Mouse (Mus musculus) left cerebral cortex, postnatal 36 days (tissue): ENCODE results near the gene Fam189b. TPM values are rescaled to one million over a fixed set of nuclear protein-coding genes. Genes with fewer than 3 reads are reported as not detected.

Experiments used
- DNase-seq, 2 experiments: peaks; one replicate each; pipeline ENCODE4 v3.0.0; 2021 to 2022; ENCODE audit warnings: low spot score in 2 of 2, mixed read lengths in 1 of 2
- intact Hi-C: fragments of 180-260 bp; cut with DNase I; formaldehyde crosslinking; loops from one replicate; pipeline ENCODE4 v1.15.1; 2025
- total RNA-seq, 2 experiments: library from RNA; stranded (reverse); gene quantifications; 2 replicates each; pipeline ENCODE4 v1.2.3; 2021

Fam189b gene
- total RNA-seq, 2 experiments from 2014 or later: 59.3 to 60.3 TPM

DNA sequence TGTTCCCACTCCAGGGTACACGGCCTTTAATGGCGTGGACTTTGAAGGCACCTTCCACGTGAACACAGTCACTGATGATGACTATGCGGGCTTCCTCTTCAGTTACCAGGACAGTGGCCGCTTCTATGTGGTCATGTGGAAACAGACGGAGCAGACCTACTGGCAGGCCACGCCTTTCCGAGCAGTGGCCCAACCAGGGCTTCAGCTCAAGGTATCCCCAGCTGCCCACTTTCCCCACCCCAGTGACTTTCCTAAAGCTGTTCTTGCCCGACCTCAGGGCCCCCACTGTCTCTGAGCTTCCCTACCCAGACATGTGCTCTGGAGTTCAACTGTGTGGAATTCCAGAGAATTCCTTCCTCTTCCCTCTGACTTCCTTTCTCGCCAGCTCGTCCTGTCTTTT lies 41.9 kb downstream of the Fam189b start:
- no peak for DNase-seq
- intact Hi-C loops: no loop called here

DNA sequence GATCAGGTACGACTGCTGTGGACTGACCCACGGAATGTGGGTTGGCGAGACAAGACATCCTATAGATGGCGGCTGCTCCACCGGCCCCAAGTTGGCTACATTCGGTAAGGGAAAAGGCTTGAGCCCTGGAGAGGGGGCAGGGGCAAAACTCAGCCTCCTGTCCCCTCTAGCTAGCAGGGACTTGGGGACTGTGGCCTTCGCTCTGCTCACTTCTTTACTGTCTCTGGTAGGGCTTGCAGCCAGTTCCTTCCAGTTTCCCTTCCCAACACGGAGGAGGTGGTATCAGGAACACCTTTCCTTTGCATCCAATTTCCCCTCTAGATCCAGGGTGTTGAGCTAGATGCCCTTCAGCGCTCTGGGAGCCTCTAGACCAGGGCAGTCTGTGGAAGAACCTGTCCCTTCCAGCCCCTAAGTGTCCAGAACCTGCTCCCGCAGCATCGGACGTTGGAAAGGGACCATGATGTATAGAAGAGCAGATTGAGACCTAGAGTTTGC lies 42.4 kb downstream of the Fam189b start:
- no peak for DNase-seq
- intact Hi-C loops: no loop called here

DNA sequence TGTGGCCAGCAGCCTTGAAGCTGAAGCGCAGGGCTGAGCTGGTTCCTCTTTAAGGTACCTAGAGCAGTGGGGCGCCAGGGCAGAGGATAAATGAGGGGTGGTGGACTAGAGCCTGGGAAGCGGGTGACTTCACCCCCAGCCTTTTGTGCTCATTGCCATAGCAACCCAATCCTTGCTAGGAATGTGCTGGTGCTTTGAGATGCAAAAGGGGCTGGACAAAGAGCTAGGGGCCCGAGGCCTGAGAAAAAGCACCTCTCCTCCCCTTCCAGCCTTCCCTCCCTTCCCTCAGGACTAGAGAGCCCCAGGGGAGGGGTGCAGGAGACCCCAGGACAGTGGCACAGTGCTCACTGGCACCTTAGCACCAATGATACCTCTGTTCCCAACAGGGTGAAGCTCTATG lies 43.0 kb downstream of the Fam189b start:
- intact Hi-C loops: no loop called here

DNA sequence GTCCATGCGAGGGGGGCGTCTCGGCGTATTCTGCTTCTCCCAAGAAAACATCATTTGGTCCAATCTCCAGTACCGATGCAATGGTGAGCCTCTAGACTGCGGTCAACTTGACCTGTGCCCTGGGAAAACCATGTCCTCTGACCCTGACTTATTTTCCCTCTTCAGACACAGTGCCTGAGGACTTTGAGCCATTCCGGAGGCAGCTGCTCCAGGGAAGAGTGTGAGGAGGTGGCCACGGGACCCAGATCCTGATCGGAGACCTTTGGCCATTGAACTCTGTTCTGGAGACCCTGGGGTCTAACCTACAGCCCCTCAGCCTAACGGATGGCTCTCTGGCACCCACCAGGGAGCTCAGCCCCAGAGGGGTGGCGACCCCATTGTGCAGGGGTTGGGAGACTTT lies 43.4 kb downstream of the Fam189b start:
- DNase-seq: no peak
- intact Hi-C loops: no loop called here

More for the DNA sequence above, 43.0 kb downstream of the Fam189b start:
- DNase-seq: no peak

DNA sequence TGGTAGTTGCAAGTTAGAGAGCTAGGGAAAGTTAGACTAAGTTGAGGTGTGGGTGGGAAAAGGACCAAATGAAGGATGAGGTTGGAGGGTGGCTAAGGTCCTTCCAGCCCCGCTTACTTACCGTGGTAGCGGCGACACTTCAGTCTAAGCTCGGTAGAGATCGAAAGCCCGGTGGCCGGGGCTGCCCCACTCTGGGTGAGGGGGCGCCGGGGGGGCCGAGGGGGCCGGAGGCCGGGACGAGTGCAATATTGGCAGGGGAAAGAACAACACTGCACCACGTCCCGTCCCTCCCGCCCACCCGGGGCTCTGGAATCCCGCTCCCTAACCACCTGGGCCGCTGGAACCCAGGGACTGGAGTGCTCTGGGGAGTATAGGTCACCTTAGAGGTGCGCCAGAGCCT lies 44.0 kb downstream of the Fam189b start, which contains the start of gene Mtx1:
Gene Mtx1 (minus strand): TSS at position 189 of the 400 bp plus-strand sequence.
- no peak for DNase-seq

DNA sequence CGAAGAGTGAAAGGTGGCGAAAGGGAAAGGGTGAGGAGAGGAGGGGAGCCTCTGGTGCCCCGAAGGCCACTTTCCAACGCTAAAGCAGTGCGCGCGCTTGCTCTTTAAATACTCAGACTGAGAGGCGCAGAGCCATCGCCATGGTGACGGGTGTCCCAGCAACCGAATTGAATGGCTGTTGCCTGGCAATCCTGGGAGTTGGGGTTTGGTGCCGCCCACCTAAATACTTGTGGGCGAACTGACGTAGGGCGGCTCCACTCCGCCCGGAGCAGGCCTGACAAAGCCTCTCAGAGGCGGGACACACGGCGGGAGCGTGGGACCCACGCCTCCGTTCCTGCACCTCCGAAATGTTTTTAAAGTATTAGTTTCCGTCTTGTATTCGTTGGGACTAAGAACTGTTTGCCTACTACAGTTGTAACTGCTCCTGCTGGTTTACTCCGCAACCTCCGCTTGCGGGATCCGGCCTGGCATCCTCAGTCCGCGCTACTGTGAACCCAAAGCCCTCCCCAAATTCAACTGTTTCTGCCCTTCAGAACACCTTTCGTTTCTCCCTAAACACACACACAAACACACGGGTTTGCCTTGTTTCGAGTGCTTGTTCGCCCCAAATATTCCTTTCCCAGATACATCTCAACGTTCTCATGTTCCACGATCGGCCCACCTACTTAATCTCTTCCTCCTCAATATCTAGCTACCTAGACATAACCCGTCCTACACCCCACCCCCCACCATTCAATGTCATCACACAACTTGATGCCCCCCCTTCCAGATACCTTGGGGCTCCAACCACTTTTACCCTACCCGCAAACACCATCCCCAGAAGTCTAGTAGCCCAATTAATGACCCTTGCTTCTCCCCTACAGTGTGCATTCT lies 44.6 kb downstream of the Fam189b start:
- peak; percentile 90 to 92 for DNase-seq
- intact Hi-C loops: no loop called here

More for the DNA sequence above, 44.0 kb downstream of the Fam189b start, which contains the start of gene Mtx1:
- intact Hi-C loops: no loop called here

DNA sequence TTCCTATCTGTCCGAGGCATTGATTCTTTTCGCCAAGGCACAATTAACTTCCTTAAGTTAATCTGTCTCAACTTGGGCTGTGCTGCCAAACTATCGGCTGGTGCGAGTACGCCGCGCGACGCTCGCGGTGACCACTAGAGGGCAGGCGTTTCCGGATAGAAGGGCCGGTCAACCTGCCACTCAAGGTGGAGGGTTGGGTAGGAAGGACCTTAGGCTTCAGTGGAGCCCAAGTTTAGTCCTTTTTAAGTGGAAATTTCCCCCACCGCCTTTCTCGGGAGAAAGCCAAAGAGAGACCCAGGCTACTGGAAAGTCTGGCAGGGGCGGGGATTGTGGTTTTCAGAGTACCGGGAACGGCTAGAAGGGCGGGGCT lies 45.2 kb downstream of the Fam189b start:
- peak; percentile 79 to 83 for DNase-seq
- intact Hi-C loops: no loop called here

DNA sequence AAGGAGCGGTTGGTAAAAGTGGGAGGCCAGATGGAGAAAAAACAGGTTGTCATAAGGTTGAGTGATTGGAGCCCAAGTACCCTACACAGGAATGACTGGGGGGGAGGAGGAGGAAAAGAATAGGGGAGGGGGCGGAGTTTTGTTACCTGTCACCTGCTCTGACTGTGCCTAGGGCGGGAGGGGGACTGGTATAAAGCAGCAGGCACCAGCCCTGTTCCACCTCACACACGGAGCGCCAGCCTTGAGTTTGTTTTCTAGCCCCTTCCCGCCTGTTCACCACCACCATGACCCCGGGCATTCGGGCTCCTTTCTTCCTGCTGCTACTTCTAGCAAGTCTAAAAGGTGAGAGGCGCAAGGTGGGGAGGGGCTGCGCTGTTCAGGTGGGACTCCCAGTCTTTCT lies 45.9 kb downstream of the Fam189b start, which contains the start of gene Muc1:
Gene Muc1 (plus strand): TSS at position 222 of the 400 bp plus-strand sequence.
- DNase-seq: no peak
- intact Hi-C loops: no loop called here

DNA sequence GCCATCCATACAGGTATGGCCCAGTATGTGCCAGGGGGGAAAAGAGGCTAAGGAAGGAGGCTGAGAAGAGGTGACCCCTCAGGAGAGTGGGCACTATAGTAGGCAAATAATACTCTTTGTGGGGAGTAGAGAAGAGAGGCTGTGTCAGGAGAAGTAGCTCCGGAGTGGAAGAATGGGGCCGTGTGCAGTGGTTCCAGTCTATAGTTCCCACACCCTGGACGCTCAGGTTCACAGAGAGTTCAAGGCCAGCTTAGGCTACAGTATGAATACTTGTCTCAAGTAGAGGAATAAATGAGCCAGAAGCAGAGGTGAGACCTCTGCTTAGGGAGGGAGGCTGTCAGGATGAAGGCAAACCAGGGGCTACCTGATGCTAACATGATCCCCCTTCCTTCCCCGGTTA lies 46.3 kb downstream of the Fam189b start:
- intact Hi-C loops: no loop called here
- DNase-seq: no peak

DNA sequence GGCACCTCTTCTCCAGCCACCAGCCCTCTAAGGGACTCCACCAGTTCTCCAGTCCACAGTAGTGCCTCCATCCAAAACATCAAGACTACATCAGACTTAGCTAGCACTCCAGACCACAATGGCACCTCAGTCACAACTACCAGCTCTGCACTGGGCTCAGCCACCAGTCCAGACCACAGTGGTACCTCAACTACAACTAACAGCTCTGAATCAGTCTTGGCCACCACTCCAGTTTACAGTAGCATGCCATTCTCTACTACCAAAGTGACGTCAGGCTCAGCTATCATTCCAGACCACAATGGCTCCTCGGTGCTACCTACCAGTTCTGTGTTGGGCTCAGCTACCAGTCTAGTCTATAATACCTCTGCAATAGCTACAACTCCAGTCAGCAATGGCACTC lies 47.6 kb downstream of the Fam189b start:
- intact Hi-C loops: no loop called here
- DNase-seq: no peak

DNA sequence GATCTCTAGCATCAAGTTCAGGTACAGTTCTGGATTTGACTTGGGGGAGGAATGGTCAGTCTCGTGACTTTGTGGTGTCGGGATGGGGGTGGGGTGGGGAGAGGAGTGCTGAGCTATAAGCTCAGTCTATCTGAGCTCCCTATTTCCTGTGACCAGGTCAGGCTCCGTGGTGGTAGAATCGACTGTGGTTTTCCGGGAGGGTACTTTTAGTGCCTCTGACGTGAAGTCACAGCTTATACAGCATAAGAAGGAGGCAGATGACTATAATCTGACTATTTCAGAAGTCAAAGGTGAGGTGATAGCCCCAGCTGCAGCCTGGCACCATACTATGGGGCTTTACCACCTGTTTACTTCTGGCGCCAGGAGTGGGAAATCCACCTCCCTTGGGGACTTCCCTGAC lies 48.4 kb downstream of the Fam189b start:
- DNase-seq: no peak
- intact Hi-C loops: no loop called here

DNA sequence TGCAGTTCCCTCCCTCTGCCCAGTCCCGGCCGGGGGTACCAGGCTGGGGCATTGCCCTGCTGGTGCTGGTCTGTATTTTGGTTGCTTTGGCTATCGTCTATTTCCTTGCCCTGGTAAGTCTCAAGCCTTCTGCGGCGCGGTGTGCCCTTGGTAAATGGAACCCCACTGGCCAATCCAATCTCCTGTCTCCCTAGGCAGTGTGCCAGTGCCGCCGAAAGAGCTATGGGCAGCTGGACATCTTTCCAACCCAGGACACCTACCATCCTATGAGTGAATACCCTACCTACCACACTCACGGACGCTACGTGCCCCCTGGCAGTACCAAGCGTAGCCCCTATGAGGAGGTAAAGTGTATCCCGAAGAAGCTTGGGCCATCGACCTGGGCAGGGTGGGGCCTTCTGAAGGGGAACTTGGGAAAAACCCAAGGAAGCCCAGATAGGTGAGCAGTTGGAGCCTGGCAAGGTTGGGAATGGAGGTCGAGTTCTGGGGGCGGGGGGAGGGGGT lies 48.9 kb downstream of the Fam189b start:
- intact Hi-C loops: no loop called here
- no peak for DNase-seq

DNA sequence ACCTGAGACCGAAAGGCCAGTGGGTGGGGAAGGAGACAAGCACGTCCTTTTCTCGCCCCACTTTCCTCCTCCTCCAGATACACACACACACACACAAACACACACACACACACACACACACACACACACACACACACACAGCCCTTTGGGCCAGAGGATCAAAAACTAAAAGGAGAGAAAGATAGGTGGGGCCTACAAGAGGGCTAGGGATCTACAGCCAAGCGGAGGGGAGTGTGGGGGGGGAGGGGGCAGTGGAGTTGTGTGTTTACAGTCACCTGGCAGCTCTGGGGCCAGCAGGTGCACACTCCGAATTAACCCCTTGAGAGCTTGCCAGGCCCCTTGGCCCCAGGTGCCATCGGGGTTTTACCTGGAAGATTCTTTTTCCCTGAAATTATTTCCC lies 49.7 kb downstream of the Fam189b start:
- intact Hi-C loops: no loop called here
- DNase-seq: no peak

DNA sequence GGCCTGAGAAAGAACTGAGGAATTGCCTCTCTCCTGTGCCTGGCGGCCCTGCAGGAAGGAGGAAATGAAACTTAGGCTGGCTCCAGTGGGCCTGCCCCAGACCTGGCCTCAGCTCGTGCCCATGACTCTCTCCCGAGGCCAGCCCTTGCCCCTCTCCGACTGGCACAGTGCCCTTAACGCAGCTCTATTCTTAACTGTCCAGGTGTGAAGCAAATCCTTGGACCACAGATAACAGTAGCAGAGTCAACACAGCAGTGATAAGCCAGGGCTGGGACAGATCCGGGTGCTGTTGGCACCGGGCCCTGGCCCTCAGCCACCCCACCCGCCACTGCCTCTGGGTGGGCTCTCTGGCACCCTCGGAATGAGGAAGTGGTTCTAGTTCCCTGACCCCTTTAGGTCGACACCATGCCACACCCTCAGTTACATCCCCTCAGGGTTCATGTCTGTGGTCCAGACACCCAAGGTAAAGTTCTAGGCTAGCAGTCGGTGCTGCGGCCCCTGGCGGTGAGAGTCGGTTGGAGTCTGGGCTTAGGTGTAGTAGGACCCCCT lies 50.7 kb downstream of the Fam189b start:
- no peak for DNase-seq
- intact Hi-C loops: no loop called here

DNA sequence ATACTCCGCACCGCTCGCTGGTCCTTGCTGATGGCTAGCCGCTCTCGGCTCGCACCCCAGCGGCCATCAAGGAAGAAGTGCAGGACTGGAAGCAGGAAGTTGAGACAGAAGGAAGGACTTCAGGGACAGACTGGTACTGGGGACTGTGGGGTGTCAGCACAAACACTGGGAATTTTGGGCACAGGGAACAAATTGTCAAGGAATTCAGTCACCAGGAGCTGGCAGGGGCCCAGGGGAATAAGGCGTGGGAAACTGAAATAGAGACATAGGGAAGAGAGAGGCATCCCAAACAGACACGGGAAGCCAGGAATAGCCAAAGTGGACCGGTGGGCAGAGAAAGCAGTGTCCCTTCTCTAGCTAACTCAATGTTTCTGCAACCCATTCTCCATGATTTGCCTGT lies 53.6 kb downstream of the Fam189b start:
- intact Hi-C loops: no loop called here
- DNase-seq: peak; percentile 55 to 64

DNA sequence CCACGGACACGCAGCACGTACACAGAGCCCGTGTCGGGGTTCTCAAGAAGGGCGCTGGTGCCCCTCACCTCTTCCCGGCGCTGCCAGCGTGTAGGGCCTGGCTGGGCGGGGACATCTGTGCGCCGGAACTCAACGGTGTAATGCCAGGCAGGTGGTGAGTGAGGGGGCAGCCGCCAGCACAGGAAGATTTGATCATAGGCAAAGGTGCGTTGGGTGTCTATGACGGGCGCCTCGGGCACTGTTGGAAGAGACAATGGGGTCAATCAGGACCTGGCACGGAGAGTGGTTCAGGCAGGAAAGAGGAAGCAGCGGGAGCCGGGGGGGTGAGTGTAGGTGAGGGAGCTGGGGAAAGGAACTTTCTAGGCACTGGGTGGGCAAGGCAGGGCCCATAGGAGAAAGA lies 54.7 kb downstream of the Fam189b start:
- no peak for DNase-seq
- intact Hi-C loops: no loop called here

DNA sequence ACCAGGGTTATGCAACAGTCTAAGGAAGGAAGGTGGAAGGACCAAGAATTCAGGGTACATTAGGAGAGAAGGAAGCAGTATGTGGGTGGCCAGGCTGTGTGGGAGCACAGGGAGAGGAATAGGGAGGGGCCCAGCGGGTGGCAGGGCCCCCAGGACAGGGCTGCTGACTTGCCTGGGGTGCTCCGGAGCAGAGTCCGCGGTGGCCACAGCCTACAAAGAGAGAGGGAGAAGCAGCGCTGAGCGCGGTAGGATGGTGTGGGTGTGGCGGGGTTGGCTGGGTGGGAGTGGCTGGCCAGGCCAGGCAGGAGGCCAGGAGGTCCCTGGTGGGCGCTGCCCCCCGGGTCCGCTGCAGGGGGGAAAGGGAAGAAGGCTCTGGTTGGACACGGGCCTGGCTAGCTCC lies 55.6 kb downstream of the Fam189b start:
- DNase-seq: peak in 1 of 2 experiments; percentile 5
- intact Hi-C loops: no loop called here
